Mouse (Mus musculus): ENCODE measurements around the gene Prpf19. TPM values are rescaled to one million over a fixed set of nuclear protein-coding genes. Genes with fewer than 3 reads are reported as not detected.

Gene Prpf19
- polyA plus RNA-seq, 1 experiment from 2014 or later = 45.7 TPM

DNA sequence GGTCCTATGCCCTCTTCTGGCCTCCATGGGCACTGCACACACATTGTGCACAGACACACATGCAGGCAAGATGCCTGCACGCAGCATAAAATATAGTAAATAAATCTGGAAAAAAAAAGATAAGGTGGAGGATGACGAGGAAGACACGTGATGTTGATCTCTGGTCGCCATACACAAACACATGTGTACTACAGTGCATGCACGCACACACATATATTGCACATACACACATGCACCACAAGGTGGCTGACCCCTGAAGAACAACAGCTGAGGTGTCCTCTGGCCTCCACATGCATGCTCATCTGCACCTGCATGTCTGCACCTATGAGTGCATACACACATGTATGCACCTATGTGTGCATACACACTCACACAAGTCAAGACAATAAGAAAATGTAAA is 41.0 kb downstream of the Prpf19 start:
- 84% methylated on average over 5 of the region's 5 CpGs for WGBS
- H3K4me1 ChIP-seq (replicated peaks; ENCODE audit: control insufficient read depth, insufficient read depth, low read length) = peaks cover 25% of the 10 kb centered on the region
- peaks cover 3% of the 10 kb centered on the region; the same call in 1 of the 2 replicates for H3K9me3 ChIP-seq (ENCODE audit: control insufficient read depth, low read length)
- no peak overlapping the region for H3K4me2 ChIP-seq
- no peak for ATAC-seq (replicated peaks; ENCODE audit: low FRiP score)
- no peak overlapping the region for H3K9ac ChIP-seq (ENCODE audit: low read depth, low read length)
- no peak for DNase-seq (ENCODE audit: low spot score)
- no peaks in the 10 kb centered on the region for H3K27me3 ChIP-seq (replicated peaks; ENCODE audit: control insufficient read depth, insufficient read depth, low read length)
- H3K4me3 ChIP-seq (ENCODE audit: low read depth, low read length) = no peak overlapping the region
- no peaks in the 10 kb centered on the region for H3K36me3 ChIP-seq (ENCODE audit: control insufficient read depth, insufficient read depth, low read length)
- no peak overlapping the region for H3K27ac ChIP-seq (ENCODE audit: low read depth, low read length)

DNA sequence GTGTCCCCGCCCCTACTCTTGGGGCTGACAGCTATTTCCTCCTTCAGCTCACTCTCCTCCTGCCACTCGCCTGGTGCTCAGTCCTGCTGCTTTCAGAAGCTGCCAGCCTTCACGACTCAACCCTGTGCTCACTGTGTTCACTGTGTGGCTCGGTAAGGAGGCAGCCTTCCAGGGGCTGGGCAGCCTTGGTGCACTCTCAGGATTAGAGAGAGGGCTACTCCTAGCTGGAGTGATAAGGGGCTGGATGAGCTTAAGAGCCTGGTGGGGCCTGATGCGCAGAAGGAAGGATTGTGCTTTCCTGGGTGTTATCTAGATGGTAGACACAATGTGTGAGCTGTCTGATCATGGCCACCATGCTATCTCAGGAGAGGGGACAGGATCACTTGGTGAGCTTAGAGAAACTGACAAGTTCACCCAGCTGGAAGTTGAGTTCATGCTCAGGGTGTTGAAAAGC is 42.1 kb downstream of the Prpf19 start, which contains the start of gene Ptgdr2:
Gene Ptgdr2 (plus strand): TSS at position 51 of the 454 bp plus-strand sequence.
- Histone ChIP-seq H3K36me3 (ENCODE audit: control insufficient read depth, insufficient read depth, low read length) (no peaks in the 10 kb centered on the region), H3K27me3 (replicated peaks; ENCODE audit: control insufficient read depth, insufficient read depth, low read length) (no peaks in the 10 kb centered on the region), H3K9me3 (ENCODE audit: control insufficient read depth, low read length) (peaks cover 3% of the 10 kb centered on the region; the same call in 1 of the 2 replicates), H3K27ac (ENCODE audit: low read depth, low read length) (no peak within 1 kb of the TSS; the same call in none of the 2 replicates), H3K4me2 (peak within 1 kb of the TSS; percentile 37), H3K4me1 (replicated peaks; ENCODE audit: control insufficient read depth, insufficient read depth, low read length) (peaks cover 26% of the 10 kb centered on the region), H3K4me3 (ENCODE audit: low read depth, low read length) (no peak within 1 kb of the TSS), H3K9ac (ENCODE audit: low read depth, low read length) (peak within 1 kb of the TSS; percentile 14; the same call in 1 of the 2 replicates)
- DNase-seq (ENCODE audit: low spot score) (peak; percentile 39), ATAC-seq (replicated peaks; ENCODE audit: low FRiP score) (peak; percentile 77)
- WGBS = 25% methylated on average over 5 of the region's 5 CpGs

DNA sequence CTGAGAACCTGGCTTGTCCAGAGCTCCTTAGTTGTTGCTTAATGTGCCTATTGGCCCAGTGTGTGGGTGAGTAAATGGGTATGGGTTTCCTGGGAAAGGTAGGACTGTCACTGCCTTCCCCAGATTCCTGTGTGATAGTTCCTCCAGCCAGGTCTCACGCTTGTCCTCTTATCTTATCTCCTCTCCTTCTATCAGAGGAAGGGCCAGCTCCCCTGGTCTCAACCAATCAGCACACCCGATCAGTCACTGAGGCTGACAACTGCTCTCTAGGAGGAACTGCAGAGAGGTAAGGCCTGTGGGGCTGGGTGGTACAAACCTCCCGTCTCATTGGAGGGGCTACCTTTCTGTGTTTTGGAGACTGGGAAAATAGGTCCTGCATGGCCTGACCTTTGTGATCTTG is 43.7 kb downstream of the Prpf19 start:
- DNase-seq (ENCODE audit: low spot score) = no peak
- no peak overlapping the region for H3K9ac ChIP-seq (ENCODE audit: low read depth, low read length)
- no peak overlapping the region for H3K4me3 ChIP-seq (ENCODE audit: low read depth, low read length)
- no peaks in the 10 kb centered on the region for H3K27me3 ChIP-seq (replicated peaks; ENCODE audit: control insufficient read depth, insufficient read depth, low read length)
- H3K4me1 ChIP-seq (replicated peaks; ENCODE audit: control insufficient read depth, insufficient read depth, low read length) = peaks cover 26% of the 10 kb centered on the region
- H3K27ac ChIP-seq (ENCODE audit: low read depth, low read length) = no peak overlapping the region
- no peak for ATAC-seq (replicated peaks; ENCODE audit: low FRiP score)
- no peak overlapping the region for H3K4me2 ChIP-seq
- H3K36me3 ChIP-seq (ENCODE audit: control insufficient read depth, insufficient read depth, low read length) = peaks cover 5% of the 10 kb centered on the region; the same call in 1 of the 2 replicates
- peaks cover 3% of the 10 kb centered on the region; the same call in 1 of the 2 replicates for H3K9me3 ChIP-seq (ENCODE audit: control insufficient read depth, low read length)
- WGBS = 13% methylated on average over 3 of the region's 3 CpGs

DNA sequence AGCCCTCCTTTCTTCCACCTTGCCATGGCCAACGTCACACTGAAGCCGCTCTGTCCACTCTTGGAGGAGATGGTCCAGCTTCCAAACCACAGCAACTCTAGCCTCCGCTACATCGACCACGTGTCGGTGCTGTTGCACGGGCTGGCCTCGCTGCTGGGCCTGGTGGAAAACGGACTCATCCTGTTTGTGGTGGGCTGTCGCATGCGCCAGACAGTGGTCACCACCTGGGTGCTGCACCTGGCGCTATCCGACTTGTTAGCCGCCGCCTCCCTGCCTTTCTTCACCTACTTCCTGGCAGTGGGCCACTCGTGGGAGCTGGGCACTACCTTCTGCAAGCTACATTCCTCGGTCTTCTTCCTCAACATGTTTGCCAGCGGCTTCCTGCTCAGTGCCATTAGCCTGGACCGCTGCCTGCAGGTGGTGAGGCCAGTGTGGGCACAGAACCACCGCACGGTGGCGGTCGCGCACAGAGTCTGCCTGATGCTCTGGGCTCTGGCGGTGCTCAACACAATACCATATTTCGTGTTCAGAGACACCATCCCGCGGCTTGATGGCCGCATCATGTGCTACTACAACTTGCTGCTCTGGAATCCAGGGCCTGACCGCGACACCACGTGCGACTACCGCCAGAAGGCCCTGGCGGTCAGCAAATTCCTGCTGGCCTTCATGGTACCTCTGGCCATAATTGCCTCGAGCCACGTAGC is 45.2 kb downstream of the Prpf19 start:
- peak; percentile 81 for ATAC-seq (replicated peaks; ENCODE audit: low FRiP score)
- Histone ChIP-seq H3K27ac (ENCODE audit: low read depth, low read length) (no peak overlapping the region), H3K4me1 (replicated peaks; ENCODE audit: control insufficient read depth, insufficient read depth, low read length) (peaks cover 26% of the 10 kb centered on the region), H3K9ac (ENCODE audit: low read depth, low read length) (peak overlapping the region; percentile 64), H3K9me3 (ENCODE audit: control insufficient read depth, low read length) (peaks cover 3% of the 10 kb centered on the region; the same call in 1 of the 2 replicates), H3K4me2 (peak overlapping the region; percentile 79), H3K27me3 (replicated peaks; ENCODE audit: control insufficient read depth, insufficient read depth, low read length) (no peaks in the 10 kb centered on the region), H3K36me3 (ENCODE audit: control insufficient read depth, insufficient read depth, low read length) (peaks cover 16% of the 10 kb centered on the region), H3K4me3 (ENCODE audit: low read depth, low read length) (peak overlapping the region; percentile 40)
- 21% methylated on average over 37 of the region's 37 CpGs for WGBS
- DNase-seq (ENCODE audit: low spot score) = peak; percentile 83

DNA sequence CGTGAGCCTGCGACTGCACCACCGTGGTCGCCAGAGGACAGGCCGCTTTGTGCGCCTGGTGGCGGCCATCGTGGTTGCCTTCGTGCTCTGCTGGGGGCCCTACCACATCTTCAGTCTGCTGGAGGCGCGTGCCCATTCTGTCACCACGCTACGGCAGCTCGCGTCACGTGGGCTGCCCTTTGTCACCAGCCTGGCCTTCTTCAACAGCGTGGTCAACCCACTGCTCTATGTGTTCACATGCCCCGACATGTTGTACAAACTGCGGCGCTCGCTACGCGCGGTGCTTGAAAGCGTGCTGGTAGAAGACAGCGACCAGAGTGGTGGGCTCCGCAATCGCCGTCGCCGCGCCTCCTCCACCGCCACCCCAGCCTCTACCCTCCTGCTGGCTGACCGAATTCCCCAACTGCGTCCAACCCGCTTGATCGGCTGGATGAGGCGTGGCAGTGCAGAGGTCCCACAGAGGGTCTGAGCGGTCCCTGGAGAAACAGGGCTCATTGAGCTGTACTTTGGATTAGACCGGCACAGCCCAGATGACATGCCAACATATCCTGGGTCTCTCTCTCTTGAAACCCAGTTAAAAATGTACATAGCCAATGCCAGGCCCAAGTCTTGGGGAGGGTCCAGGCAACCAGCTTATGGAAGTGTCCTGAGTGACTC is 45.9 kb downstream of the Prpf19 start:
- H3K27me3 ChIP-seq (replicated peaks; ENCODE audit: control insufficient read depth, insufficient read depth, low read length) = no peaks in the 10 kb centered on the region
- peak overlapping the region; percentile 40 for H3K4me3 ChIP-seq (ENCODE audit: low read depth, low read length)
- peaks cover 17% of the 10 kb centered on the region for H3K36me3 ChIP-seq (ENCODE audit: control insufficient read depth, insufficient read depth, low read length)
- peaks cover 26% of the 10 kb centered on the region for H3K4me1 ChIP-seq (replicated peaks; ENCODE audit: control insufficient read depth, insufficient read depth, low read length)
- 7% methylated on average over 40 of the region's 40 CpGs for WGBS
- H3K27ac ChIP-seq (ENCODE audit: low read depth, low read length) = no peak overlapping the region
- H3K9me3 ChIP-seq (ENCODE audit: control insufficient read depth, low read length) = no peaks in the 10 kb centered on the region
- peak; percentile 48 for ATAC-seq (replicated peaks; ENCODE audit: low FRiP score)
- H3K4me2 ChIP-seq = peak overlapping the region; percentile 79
- peak; percentile 59 for DNase-seq (ENCODE audit: low spot score)
- peak overlapping the region; percentile 64 for H3K9ac ChIP-seq (ENCODE audit: low read depth, low read length)

DNA sequence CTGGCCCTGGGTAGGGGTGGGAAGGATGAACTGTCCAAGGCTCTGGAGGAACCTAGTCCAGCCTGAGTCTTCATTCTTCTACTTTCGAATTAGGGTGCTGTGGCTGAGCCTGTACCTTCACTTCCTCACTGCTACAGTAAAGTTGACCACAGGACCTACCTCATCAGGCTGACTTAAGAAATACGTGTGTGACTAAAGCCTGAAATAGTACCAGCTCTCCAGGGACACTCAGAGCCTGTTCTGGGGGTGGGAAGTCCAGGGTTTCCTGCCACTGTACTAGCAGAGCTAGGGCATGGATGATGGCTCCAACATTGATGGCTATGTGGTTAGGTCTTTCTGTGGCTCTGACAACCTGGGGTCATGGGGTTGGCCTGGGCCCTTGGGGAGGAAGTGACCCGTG is 48.9 kb downstream of the Prpf19 start:
- peaks cover 29% of the 10 kb centered on the region for H3K4me1 ChIP-seq (replicated peaks; ENCODE audit: control insufficient read depth, insufficient read depth, low read length)
- H3K27ac ChIP-seq (ENCODE audit: low read depth, low read length) = no peak overlapping the region
- no peak overlapping the region for H3K4me3 ChIP-seq (ENCODE audit: low read depth, low read length)
- no peak overlapping the region for H3K4me2 ChIP-seq
- DNase-seq (ENCODE audit: low spot score) (no peak), ATAC-seq (replicated peaks; ENCODE audit: low FRiP score) (no peak)
- no peaks in the 10 kb centered on the region for H3K27me3 ChIP-seq (replicated peaks; ENCODE audit: control insufficient read depth, insufficient read depth, low read length)
- 76% methylated on average over 3 of the region's 3 CpGs for WGBS
- no peak overlapping the region for H3K9ac ChIP-seq (ENCODE audit: low read depth, low read length)
- peaks cover 23% of the 10 kb centered on the region for H3K36me3 ChIP-seq (ENCODE audit: control insufficient read depth, insufficient read depth, low read length)
- H3K9me3 ChIP-seq (ENCODE audit: control insufficient read depth, low read length) = no peaks in the 10 kb centered on the region

DNA sequence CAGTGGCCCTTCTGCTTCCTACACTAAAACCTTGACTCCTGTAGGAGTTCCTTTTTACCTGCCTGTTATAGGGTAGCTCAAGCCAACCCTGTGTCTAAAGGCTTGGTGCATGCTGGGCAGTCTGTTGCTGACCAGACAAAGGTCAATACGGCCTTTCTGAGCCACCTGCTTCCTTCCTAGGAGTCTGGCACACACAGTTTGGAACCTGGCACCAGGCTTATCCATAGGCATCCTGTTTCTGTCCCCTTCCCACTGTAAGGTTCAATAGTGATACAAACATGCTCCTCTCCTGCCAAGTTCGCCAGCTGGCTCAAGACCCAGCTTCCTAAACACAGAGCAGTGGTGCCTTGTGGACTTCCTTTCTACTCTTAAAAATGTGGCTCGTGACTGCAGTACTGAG is 51.5 kb downstream of the Prpf19 start:
- no peak for DNase-seq (ENCODE audit: low spot score)
- WGBS = 74% methylated on average over 3 of the region's 3 CpGs
- H3K36me3 ChIP-seq (ENCODE audit: control insufficient read depth, insufficient read depth, low read length) = peaks cover 23% of the 10 kb centered on the region

DNA sequence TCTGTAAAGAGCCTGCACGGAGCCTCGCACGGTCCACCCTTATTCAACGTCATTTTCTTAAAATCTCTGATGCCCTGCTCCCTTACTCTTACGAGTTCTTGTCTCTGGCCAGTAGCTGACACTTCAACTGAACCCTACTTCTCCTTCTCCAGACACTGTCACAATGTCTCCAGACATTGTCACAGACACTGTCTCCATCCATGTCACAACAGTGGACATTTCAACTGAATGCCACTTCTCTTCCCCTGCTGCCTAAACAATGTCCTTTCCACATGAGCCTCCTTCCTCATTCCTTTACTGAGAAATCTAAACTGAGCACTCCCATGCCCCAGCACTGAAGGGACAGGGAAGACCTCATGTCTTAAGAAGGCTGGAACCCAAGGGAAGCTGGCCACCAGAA is 52.2 kb downstream of the Prpf19 start:
- H3K4me3 ChIP-seq (ENCODE audit: low read depth, low read length) = peak overlapping the region; percentile 95
- H3K9me3 ChIP-seq (ENCODE audit: control insufficient read depth, low read length) = no peaks in the 10 kb centered on the region
- H3K4me1 ChIP-seq (replicated peaks; ENCODE audit: control insufficient read depth, insufficient read depth, low read length) = peaks cover 22% of the 10 kb centered on the region
- H3K4me2 ChIP-seq = peak overlapping the region; percentile 96
- H3K27ac ChIP-seq (ENCODE audit: low read depth, low read length) = no peak overlapping the region
- ATAC-seq (replicated peaks; ENCODE audit: low FRiP score) = no peak
- peak overlapping the region; percentile 92 for H3K9ac ChIP-seq (ENCODE audit: low read depth, low read length)
- no peaks in the 10 kb centered on the region for H3K27me3 ChIP-seq (replicated peaks; ENCODE audit: control insufficient read depth, insufficient read depth, low read length)
- peaks cover 23% of the 10 kb centered on the region for H3K36me3 ChIP-seq (ENCODE audit: control insufficient read depth, insufficient read depth, low read length)
- DNase-seq (ENCODE audit: low spot score) = no peak
- 72% methylated on average over 5 of the region's 5 CpGs for WGBS

More for the DNA sequence above, 51.5 kb downstream of the Prpf19 start:
- no peak for ATAC-seq (replicated peaks; ENCODE audit: low FRiP score)
- Histone ChIP-seq H3K27me3 (replicated peaks; ENCODE audit: control insufficient read depth, insufficient read depth, low read length) (no peaks in the 10 kb centered on the region), H3K4me2 (peak overlapping the region; percentile 96), H3K9me3 (ENCODE audit: control insufficient read depth, low read length) (no peaks in the 10 kb centered on the region), H3K9ac (ENCODE audit: low read depth, low read length) (peak overlapping the region; percentile 92), H3K4me3 (ENCODE audit: low read depth, low read length) (peak overlapping the region; percentile 95), H3K27ac (ENCODE audit: low read depth, low read length) (no peak overlapping the region), H3K4me1 (replicated peaks; ENCODE audit: control insufficient read depth, insufficient read depth, low read length) (peaks cover 20% of the 10 kb centered on the region)
